Mouse (Mus musculus) kidney, embryonic 15.5 days (tissue): Measurements from ENCODE around the gene Elp5. TPM values are rescaled to one million over a fixed set of nuclear protein-coding genes. Genes with fewer than 3 reads are reported as not detected.

Source experiments
- ATAC-seq: fragments of 200-750 bp; cut with Nextera tagmentation; replicated peaks from 2 replicates; pipeline ENCODE4 v1.8.0; 2017; ENCODE audit warnings: moderate TSS enrichment; ENCODE audit not compliant: low FRiP score
- H3K27ac ChIP-seq: fragments of 300-500 bp; sonication (generic); 2 replicates; pipeline ENCODE4 v1.5.1; 2015; ENCODE audit warnings: mild to moderate bottlenecking, inconsistent platforms
- H3K27me3 ChIP-seq: fragments of 300-500 bp; sonication (generic); 2 replicates; pipeline ENCODE4 v1.6.1; 2015; ENCODE audit warnings: inconsistent platforms
- H3K36me3 ChIP-seq: fragments of 300-500 bp; sonication (generic); 2 replicates; pipeline ENCODE4 v1.6.1; 2015; ENCODE audit warnings: inconsistent platforms
- H3K4me1 ChIP-seq: fragments of 300-500 bp; sonication (generic); 2 replicates; pipeline ENCODE4 v1.6.1; 2015; ENCODE audit warnings: inconsistent platforms
- H3K4me2 ChIP-seq: fragments of 300-500 bp; sonication (generic); 2 replicates; pipeline ENCODE4 v1.6.1; 2015; ENCODE audit warnings: moderate library complexity, mild to moderate bottlenecking, inconsistent platforms
- H3K4me3 ChIP-seq: fragments of 300-500 bp; sonication (generic); replicated peaks from 2 replicates; pipeline ENCODE4 v1.5.1; 2015; ENCODE audit warnings: mild to moderate bottlenecking, inconsistent platforms
- H3K9ac ChIP-seq: fragments of 300-500 bp; sonication (generic); 2 replicates; pipeline ENCODE4 v1.6.1; 2015; ENCODE audit warnings: mild to moderate bottlenecking, inconsistent platforms
- H3K9me3 ChIP-seq: fragments of 300-500 bp; sonication (generic); replicated peaks from 2 replicates; pipeline ENCODE4 v1.6.1; 2016; ENCODE audit warnings: inconsistent platforms
- WGBS: fragments of 180-500 bp; shearing (Covaris S2); methylation state at CpG from one replicate; pipeline ENCODE4 v1.1.7; 2015; ENCODE audit warnings: mixed read lengths; 5-methylcytosine and 5-hydroxymethylcytosine counted together
- polyA plus RNA-seq: library from polyadenylated mRNA; unstranded; fragments of >200 nt; fragmentation: Nextera tagmentation; extraction: Ambion mirVana; gene quantifications from 2 replicates; pipeline ENCODE4 v1.2.1, GENCODE M21; 2015

Gene Elp5
- polyA plus RNA-seq, 1 experiment from 2014 or later, result 116 TPM

DNA sequence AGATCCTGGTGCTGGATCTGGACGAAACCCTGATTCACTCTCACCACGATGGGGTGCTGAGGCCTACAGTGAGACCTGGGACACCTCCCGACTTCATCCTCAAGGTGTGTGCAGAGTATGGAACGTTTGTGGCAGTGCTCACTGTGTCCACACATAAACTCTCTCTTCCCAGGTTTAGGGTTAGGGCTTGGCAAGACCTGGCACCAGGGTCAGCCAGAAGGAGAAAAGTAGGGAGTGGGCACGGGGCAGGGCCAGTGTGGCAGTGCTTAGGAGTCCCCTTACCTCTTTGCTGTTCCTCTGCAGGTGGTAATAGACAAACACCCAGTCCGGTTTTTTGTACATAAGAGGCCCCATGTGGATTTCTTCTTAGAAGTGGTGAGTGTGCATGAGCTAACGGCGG lies 2.1 kb upstream of the Elp5 start:
- no peak for ATAC-seq
- Histone ChIP-seq H3K9me3 (no peaks in the 10 kb centered on the region), H3K27me3 (no peaks in the 10 kb centered on the region), H3K27ac (no peak overlapping the region), H3K36me3 (peaks cover 60% of the 10 kb centered on the region), H3K4me1 (peaks cover 24% of the 10 kb centered on the region), H3K9ac (no peak overlapping the region), H3K4me2 (no peak overlapping the region), H3K4me3 (no peak overlapping the region)
- WGBS, result 89% methylated on average over 8 of the region's 8 CpGs

GRCm38 (mm10) chr11:69983377-69983776 lies 1.1 kb upstream of the Elp5 start:
- H3K4me3 ChIP-seq, result peak overlapping the region; percentile 97
- WGBS, result 82% methylated on average over 4 of the region's 4 CpGs

DNA sequence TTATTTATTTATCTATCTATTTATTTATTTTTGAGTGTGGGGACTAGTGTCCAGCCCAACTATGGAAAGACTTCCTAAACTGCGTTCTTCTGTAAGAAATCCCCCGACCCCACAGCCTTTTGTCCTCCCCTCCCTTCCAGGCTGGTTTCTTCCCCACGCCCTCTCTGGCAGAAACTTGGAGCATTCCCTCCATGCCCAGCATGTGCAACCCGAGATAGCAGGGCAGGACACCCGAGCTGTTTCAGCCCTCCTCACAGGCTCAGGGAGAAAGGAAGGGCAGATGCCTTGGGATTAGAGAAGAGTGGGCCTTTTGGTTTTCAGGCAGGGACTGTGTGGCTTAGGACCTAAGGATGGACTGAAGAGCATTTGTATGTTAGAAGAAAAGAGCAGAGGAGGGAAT lies 560 bp upstream of the Elp5 start:
- Histone ChIP-seq H3K36me3 (peaks cover 55% of the 10 kb centered on the region), H3K4me3 (peak overlapping the region; percentile 97), H3K27ac (peak overlapping the region; percentile 100), H3K27me3 (no peaks in the 10 kb centered on the region), H3K9ac (peak overlapping the region; percentile 93), H3K4me1 (peaks cover 32% of the 10 kb centered on the region), H3K4me2 (peak overlapping the region; percentile 72), H3K9me3 (no peaks in the 10 kb centered on the region)
- 13% methylated on average over 5 of the region's 5 CpGs for WGBS
- ATAC-seq, result no peak

More at GRCm38 (mm10) chr11:69983377-69983776, 1.1 kb upstream of the Elp5 start:
- H3K9ac ChIP-seq, result peak overlapping the region; percentile 41; the same call in 1 of the 2 replicates
- H3K4me2 ChIP-seq, result peak overlapping the region; percentile 72
- H3K27ac ChIP-seq, result peak overlapping the region; percentile 100
- no peaks in the 10 kb centered on the region for H3K27me3 ChIP-seq
- no peaks in the 10 kb centered on the region for H3K9me3 ChIP-seq
- peaks cover 55% of the 10 kb centered on the region for H3K36me3 ChIP-seq
- H3K4me1 ChIP-seq, result peaks cover 32% of the 10 kb centered on the region
- no peak for ATAC-seq

- ATAC-seq, result peak; percentile 55; the same call in 1 of the 2 replicates
- H3K27ac ChIP-seq, result peak within 1 kb of the TSS; percentile 100
- peak within 1 kb of the TSS; percentile 72 for H3K4me2 ChIP-seq
- peak within 1 kb of the TSS; percentile 93 for H3K9ac ChIP-seq
- no peaks in the 10 kb centered on the region for H3K9me3 ChIP-seq
- H3K4me1 ChIP-seq, result peaks cover 32% of the 10 kb centered on the region
- under 1% methylated on average over 40 of the region's 43 CpGs for WGBS
- no peaks in the 10 kb centered on the region for H3K27me3 ChIP-seq
- H3K36me3 ChIP-seq, result peaks cover 55% of the 10 kb centered on the region
- H3K4me3 ChIP-seq, result peak within 1 kb of the TSS; percentile 97
Measured at GRCm38 (mm10) chr11:69981141-69981762, 1.1 kb downstream of the Elp5 start, which contains the start of gene Ctdnep1. Ctdnep1 (plus strand) TSS chr11:69981156.

- peaks cover 56% of the 10 kb centered on the region for H3K36me3 ChIP-seq
- H3K4me1 ChIP-seq, result peaks cover 32% of the 10 kb centered on the region
- H3K4me3 ChIP-seq, result peak overlapping the region; percentile 97
- H3K27me3 ChIP-seq, result no peaks in the 10 kb centered on the region
- peak overlapping the region; percentile 100 for H3K27ac ChIP-seq
- peak; percentile 94 for ATAC-seq
- peak overlapping the region; percentile 93 for H3K9ac ChIP-seq
- WGBS, result under 1% methylated on average over 51 of the region's 60 CpGs
- no peaks in the 10 kb centered on the region for H3K9me3 ChIP-seq
- H3K4me2 ChIP-seq, result peak overlapping the region; percentile 72
Measured at GRCm38 (mm10) chr11:69980196-69981140, 1.8 kb downstream of the Elp5 start.

GRCm38 (mm10) chr11:69979827-69980195 lies 2.5 kb downstream of the Elp5 start:
- H3K9ac ChIP-seq, result peak overlapping the region; percentile 76
- ATAC-seq, result no peak
- peak overlapping the region; percentile 72 for H3K4me2 ChIP-seq
- H3K27me3 ChIP-seq, result no peaks in the 10 kb centered on the region
- H3K4me1 ChIP-seq, result peaks cover 32% of the 10 kb centered on the region
- peak overlapping the region; percentile 97 for H3K4me3 ChIP-seq
- H3K27ac ChIP-seq, result peak overlapping the region; percentile 100
- peaks cover 56% of the 10 kb centered on the region for H3K36me3 ChIP-seq
- 3% methylated on average over 16 of the region's 16 CpGs for WGBS
- H3K9me3 ChIP-seq, result no peaks in the 10 kb centered on the region

DNA sequence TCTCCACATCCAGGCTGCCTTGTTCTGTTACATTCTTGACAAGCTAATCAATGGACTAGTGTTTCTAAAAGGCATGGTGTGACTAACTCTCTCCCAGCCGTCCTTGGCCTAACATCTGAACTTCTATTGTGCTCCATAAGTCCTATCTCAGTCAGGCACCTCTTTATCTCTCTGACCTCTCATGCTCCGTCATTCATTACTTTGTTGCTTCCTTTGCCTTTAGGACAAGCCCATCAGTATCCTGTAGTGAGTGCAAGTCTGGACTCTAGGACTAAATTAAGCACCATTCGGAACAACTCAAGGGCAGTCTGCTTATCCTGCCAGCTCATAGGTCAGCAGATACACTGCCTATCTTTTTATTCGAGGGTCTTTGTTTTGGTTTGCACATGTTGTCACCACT lies 6.0 kb downstream of the Elp5 start:
- no peak overlapping the region for H3K9ac ChIP-seq
- peaks cover 76% of the 10 kb centered on the region for H3K36me3 ChIP-seq

GRCm38 (mm10) chr11:69974907-69975306 lies 7.4 kb downstream of the Elp5 start:
- no peak overlapping the region for H3K9ac ChIP-seq
- no peaks in the 10 kb centered on the region for H3K27me3 ChIP-seq
- peaks cover 87% of the 10 kb centered on the region for H3K36me3 ChIP-seq
- H3K4me1 ChIP-seq, result peaks cover 18% of the 10 kb centered on the region
- no peak for ATAC-seq
- H3K27ac ChIP-seq, result no peak overlapping the region
- WGBS, result 94% methylated on average over 2 of the region's 2 CpGs
- no peaks in the 10 kb centered on the region for H3K9me3 ChIP-seq
- no peak overlapping the region for H3K4me3 ChIP-seq
- H3K4me2 ChIP-seq, result no peak overlapping the region

More for the DNA sequence above, 6.0 kb downstream of the Elp5 start:
- no peak overlapping the region for H3K4me2 ChIP-seq
- no peak overlapping the region for H3K4me3 ChIP-seq
- H3K4me1 ChIP-seq, result peaks cover 11% of the 10 kb centered on the region
- 91% methylated on average over 4 of the region's 4 CpGs for WGBS
- no peak for ATAC-seq
- no peak overlapping the region for H3K27ac ChIP-seq
- no peaks in the 10 kb centered on the region for H3K27me3 ChIP-seq
- H3K9me3 ChIP-seq, result no peaks in the 10 kb centered on the region

GRCm38 (mm10) chr11:69970775-69971174 lies 11.5 kb downstream of the Elp5 start:
- Histone ChIP-seq H3K9ac (no peak overlapping the region), H3K27me3 (peaks cover 22% of the 10 kb centered on the region), H3K4me2 (no peak overlapping the region), H3K4me3 (no peak overlapping the region), H3K4me1 (peaks cover 39% of the 10 kb centered on the region), H3K27ac (peak overlapping the region; percentile 45), H3K9me3 (no peaks in the 10 kb centered on the region), H3K36me3 (peaks cover 82% of the 10 kb centered on the region)
- no peak for ATAC-seq
- 77% methylated on average over 3 of the region's 3 CpGs for WGBS

DNA sequence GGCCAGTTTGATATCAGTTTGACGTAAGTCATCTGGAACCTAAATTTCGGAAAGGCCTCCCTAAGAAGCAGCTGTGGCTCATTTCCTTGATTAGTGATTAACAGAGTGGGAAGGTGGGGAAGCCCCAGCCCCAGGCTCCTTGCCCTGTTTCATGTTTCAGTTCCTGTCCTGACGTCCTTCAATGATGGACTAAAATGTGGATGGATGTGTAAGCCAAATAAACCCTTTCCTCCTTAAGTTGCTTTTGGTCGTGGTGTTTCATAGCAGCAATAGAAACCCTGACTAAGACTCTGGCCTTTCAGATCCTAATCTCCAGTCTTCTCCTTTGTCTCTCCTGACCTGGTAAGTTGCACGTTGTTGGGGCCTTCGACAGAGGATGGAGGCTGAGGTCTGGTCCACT lies 12.1 kb downstream of the Elp5 start:
- Histone ChIP-seq H3K27me3 (peaks cover 28% of the 10 kb centered on the region), H3K4me1 (peaks cover 44% of the 10 kb centered on the region), H3K27ac (peak overlapping the region; percentile 45), H3K4me3 (no peak overlapping the region), H3K9ac (no peak overlapping the region), H3K36me3 (peaks cover 76% of the 10 kb centered on the region), H3K9me3 (no peaks in the 10 kb centered on the region), H3K4me2 (no peak overlapping the region)
- 60% methylated on average over 6 of the region's 6 CpGs for WGBS
- ATAC-seq, result no peak

DNA sequence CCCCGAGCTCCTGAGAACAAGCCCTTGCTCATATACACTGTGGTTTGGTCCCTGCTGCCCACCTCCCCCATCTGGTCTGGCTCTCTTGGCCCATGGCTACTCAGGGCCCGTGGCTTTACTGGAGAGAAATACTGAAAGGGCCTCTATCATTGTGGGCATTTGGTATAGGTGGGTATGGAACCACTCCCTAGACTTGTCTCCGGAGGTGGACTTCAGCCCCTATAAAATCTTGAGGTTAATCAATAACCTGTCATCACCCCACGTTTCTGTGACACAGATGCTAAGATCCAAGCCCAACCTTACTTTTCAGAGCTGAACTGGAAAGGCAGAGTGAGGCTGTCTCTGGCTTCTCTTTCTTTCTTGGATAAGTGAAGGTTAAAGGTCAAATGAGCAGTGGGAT lies 13.5 kb downstream of the Elp5 start:
- no peak overlapping the region for H3K4me2 ChIP-seq
- 82% methylated on average over 4 of the region's 4 CpGs for WGBS
- peak overlapping the region; percentile 72 for H3K27ac ChIP-seq

More for the DNA sequence above, 13.5 kb downstream of the Elp5 start:
- Histone ChIP-seq H3K4me3 (no peak overlapping the region), H3K27me3 (peaks cover 42% of the 10 kb centered on the region), H3K4me1 (peaks cover 46% of the 10 kb centered on the region), H3K9me3 (no peaks in the 10 kb centered on the region), H3K36me3 (peaks cover 62% of the 10 kb centered on the region), H3K9ac (no peak overlapping the region)
- ATAC-seq, result no peak
